Mouse (Mus musculus): Measurements from ENCODE around the gene Gtf3c5.

Gtf3c5 gene

GRCm38 (mm10) chr2:28583651-28584050, at the start of gene Gtf3c5:
Gtf3c5 (minus strand) TSS chr2:28583751.
- DNase-seq: no peak

- no peak for DNase-seq
These were observed 49.6 kb upstream of the Gtf3c5 start for GRCm38 (mm10) chr2:28633136-28633535.

GRCm38 (mm10) chr2:28632626-28633025, 49.1 kb upstream of the Gtf3c5 start:
- no peak for DNase-seq

GRCm38 (mm10) chr2:28629911-28630381, 46.4 kb upstream of the Gtf3c5 start:
- no peak for DNase-seq

GRCm38 (mm10) chr2:28628053-28628452, 44.5 kb upstream of the Gtf3c5 start:
- DNase-seq: no peak

- DNase-seq: no peak
These were observed 42.5 kb upstream of the Gtf3c5 start for GRCm38 (mm10) chr2:28626038-28626437.

DNA sequence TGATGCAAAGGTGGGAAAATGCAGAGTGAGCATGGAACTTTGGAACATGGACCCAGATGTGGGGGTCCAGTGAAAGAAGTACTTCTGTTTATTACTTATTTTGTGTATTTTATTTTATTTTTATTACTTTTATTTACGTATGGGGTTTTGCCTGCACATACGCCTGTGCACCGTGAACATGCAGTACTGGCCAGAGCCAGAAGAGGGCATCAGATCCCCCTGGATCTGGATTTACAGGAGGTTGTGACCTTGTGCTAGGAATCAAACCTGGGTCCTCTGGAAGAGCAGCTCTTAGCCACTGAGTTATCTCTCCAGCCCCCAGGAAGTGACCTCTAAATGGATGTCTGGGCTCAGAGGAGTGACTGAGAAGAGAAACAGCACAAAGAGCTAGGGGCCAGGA, 41.3 kb upstream of the Gtf3c5 start:
- no peak for DNase-seq

- peak; percentile 45 to 46 for DNase-seq
These were observed 39.1 kb upstream of the Gtf3c5 start for GRCm38 (mm10) chr2:28622521-28623124.

DNA sequence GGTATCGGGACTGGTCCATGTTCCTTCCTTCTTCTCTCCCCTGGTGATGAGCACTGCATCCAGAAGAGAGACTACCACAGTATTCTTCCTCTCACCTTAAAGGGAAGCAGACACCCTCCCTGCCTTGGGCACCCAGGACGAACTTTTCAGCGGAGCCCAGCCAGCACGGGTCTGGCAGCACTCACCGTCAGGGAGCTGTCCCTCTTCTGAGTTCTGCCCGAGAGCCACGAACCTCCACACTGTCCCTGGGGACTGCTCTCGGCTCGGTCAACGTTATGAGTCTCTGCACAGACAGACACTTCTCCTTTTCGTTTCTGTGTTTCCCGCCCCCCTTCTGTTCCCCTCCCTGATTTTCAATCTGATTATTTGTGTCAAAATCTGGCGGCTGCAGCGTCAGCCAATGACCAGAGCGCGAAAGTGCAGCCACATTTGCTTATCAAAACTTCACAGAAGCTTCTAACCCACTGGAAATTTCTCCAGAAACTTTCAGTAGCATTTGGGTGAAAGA, 38.2 kb upstream of the Gtf3c5 start, which contains the start of gene Gfi1b:
Gene Gfi1b, minus strand, starts transcription at position 319 of the 508 bp plus-strand sequence.
- no peak for DNase-seq

DNA sequence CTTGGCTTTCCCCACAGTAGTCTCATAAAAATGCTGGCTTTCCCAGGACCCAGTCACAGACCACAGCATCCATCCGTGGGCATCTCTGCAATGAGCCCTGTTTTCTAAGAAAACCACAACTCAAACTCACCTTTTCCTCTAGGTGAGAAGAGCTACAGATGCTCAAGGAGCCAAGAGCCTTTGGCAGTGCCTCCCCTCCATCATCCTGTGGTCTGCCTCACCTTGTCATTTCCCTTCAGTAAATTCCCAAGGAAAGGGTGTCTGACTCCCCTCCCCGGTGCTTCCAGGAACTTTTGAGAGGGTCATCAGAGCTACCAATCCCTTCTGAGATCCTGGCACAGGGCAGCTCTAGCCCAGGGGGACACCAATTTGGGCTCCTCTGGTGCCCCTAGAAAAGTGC, 37.6 kb upstream of the Gtf3c5 start:
- DNase-seq: no peak

- no peak for DNase-seq
These were observed 37.0 kb upstream of the Gtf3c5 start for GRCm38 (mm10) chr2:28620522-28620921.

GRCm38 (mm10) chr2:28619369-28619768, 35.8 kb upstream of the Gtf3c5 start:
- DNase-seq: no peak

GRCm38 (mm10) chr2:28618777-28619336, 35.3 kb upstream of the Gtf3c5 start:
- no peak for DNase-seq

DNA sequence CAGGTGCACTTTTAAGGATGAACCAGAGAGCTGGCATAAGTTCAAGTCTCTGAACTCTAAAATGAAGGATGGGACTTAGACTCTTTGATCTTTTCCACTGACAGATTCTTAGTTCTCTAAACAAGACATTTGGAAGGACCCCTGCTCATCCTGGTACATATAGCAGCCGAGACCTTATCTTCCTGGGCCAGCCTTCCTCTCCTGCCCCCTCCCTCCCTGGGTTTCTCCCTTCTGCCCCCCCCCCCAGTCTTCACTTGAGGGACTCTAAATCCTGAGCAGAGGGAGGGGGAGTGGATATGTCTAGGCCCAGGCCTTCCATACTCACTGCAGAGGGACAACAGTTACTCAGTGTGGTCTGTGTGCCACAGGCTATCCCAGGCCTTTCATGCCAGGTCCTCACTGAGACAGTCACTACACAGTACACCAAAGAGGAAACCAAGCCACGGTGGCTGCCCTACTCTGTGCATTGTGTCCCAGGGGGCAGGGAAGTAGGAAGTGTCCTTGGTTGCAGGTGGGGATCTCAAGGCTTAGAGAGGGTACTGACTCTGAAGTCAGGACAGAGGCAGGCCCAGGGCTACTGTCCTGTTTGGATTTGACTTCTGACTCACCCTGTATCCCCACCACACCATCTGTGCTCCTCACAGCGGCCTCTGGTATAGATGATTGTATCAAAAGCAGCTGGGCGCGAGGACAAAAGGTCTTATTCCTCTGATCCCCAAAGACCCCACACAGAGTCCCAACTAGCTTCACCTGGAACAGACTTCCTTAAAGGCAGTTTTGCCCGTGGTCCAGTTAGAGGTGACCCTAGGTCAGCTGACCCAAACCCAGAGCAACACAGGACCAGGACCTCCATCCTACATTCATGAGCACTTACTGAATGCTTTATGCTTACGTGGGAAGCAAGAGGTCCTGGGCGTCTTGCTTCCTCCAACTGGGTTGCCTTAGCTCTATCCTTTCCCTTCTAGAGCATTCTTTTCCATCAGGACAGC, 34.2 kb upstream of the Gtf3c5 start:
- no peak for DNase-seq

DNA sequence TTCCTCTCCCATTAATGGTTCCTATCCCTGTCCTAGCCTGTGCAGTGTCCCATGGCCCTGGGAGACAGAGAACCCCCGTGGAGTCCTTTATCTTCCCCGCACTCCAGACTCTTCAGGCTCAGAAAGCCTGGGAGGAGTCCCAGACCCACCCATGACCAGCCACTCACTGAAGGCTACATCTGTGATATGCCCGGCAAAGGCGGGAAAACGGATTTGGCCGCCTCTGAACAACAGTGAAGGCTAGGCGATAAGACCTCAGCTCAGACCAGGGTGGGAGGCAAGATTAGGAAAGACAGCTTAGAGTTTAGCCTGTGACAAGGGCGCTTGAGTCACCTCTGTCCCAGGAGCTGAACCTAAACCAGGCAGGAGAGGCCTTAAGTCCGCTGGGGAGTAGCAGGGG, 33.3 kb upstream of the Gtf3c5 start:
- no peak for DNase-seq

DNA sequence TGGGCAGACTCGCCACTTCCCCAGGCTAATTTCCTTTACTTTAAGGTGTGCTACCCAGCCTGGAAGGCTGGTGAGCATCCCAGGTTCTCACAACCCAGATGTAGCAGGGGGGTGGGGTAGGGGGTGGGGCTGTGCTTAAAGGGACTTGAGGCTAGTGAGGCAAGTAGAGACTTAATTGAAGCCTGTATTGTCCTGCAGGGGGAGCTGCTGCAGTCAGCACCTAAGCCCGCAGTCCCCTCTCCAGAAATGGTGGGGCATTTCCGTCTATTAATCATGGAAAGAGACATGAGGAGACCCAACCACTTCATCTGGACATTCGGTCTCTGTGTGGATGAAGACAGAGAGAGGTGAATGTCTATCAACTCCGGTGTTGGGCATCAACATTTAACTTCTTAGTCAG, 32.8 kb upstream of the Gtf3c5 start:
- no peak for DNase-seq

GRCm38 (mm10) chr2:28613599-28613998, 30.0 kb upstream of the Gtf3c5 start:
- DNase-seq: no peak

- no peak for DNase-seq
These were observed 29.0 kb upstream of the Gtf3c5 start for GRCm38 (mm10) chr2:28612436-28613063.

- no peak for DNase-seq
These were observed 27.8 kb upstream of the Gtf3c5 start for GRCm38 (mm10) chr2:28611407-28611787.

DNA sequence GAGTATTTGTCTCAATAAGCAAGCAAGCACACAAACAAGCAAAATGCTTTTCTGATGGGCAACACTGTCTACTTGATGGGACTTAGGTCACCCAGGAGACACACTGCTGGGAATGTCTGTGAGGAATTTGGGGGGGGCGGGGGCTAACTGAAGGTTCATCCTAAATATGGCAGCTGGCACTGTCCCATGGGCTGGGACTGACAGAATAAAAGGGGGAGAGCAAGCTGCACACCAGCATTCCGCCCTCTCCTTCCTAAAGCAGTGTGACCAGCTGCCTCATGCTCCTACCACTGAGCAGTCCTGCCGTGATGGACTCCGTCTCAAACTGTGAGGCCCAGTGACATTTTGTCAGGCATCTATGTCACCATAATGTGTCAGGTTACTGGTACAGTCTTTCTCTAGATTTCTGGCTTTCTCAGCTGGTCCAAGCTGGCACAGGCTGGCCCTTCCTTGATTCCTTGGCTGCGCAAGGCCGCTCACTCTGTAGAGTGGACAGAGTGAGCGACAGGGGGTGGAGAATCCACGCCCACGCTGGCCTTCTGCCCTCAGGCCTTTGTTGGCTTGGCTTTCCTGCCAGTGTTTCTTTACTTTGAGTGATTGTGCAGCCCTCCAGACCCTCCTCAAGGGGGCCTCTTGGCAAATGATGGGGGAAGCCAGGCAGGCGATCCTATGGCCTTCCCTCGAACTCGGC, 27.3 kb upstream of the Gtf3c5 start:
- no peak for DNase-seq

DNA sequence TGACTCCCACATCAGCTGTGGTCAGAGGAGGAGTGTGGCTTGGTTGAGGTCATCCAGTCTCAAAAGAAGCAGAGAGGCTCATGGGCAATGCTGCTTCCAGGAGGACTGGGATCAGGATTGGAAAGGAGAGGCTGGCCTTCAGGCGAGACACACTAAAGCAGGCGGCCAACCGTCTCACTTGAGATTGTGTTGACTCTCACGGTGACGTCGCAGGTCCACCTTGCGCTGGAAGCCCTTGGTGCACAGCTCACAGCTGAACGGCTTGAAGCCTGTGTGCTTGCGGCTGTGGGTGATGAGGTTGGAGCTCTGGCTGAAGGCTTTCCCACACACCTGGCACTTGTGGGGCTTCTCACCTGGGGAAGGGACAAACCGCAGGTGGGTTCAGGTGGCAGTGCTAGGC, 26.3 kb upstream of the Gtf3c5 start:
- DNase-seq: no peak
